Mouse (Mus musculus): Measurements from ENCODE around the gene Ptrhd1. TPM values are rescaled to one million over a fixed set of nuclear protein-coding genes. Genes with fewer than 3 reads are reported as not detected.

Gene Ptrhd1
- total RNA-seq (2014; rRNA removed) (1.8 and 1.9 TPM in 2 replicates), polyA plus RNA-seq (2012; rRNA removed) (2.1 and 2.3 TPM in 2 replicates)

- peak within 1 kb of the TSS; percentile 78 for H3K4me3 ChIP-seq (ENCODE audit: insufficient read depth, low read depth, low read length)
- peak; percentile 96 for DNase-seq (ENCODE audit: extremely low read depth, low read depth, low spot score)
- H3K79me2 ChIP-seq (ENCODE audit: control insufficient read depth, insufficient read depth, low read length) = no peaks in the 10 kb centered on the region
- 0 out of 2 replicates have a peak, but pooled peaks have one; percentile 31 for TF ChIP-seq POLR2A (IDR thresholded peaks at IDR 0.05; ENCODE audit: extremely low read depth, insufficient read depth, low read length)
- TF ChIP-seq CTCF (IDR thresholded peaks at IDR 0.05; ENCODE audit: low read depth, low read length) = no peak
- H3K36me3 ChIP-seq (ENCODE audit: control insufficient read depth, insufficient read depth, low read length) = 0 out of 2 replicates have a peak, but pooled peaks cover 2% of the 10 kb centered on the region
- peaks cover 5% of the 10 kb centered on the region; the same call in 1 of the 2 replicates for H3K4me1 ChIP-seq (ENCODE audit: control insufficient read depth, insufficient read depth, low read length)
- WGBS = under 1% methylated on average over 50 of the region's 50 CpGs
- no peaks in the 10 kb centered on the region for H3K27me3 ChIP-seq (ENCODE audit: control insufficient read depth, insufficient read depth, low read length)
- H3K27ac ChIP-seq (replicated peaks; ENCODE audit: insufficient read depth, low read depth, low read length) = peak within 1 kb of the TSS; percentile 93
- peak within 1 kb of the TSS; percentile 85 for H3K9ac ChIP-seq (ENCODE audit: low read depth, low read length)
Measured at GRCm38 (mm10) chr12:4233572-4234508, at the start of gene Ptrhd1, which contains the start of gene Cenpo. Gene Ptrhd1 (plus strand): TSS chr12:4234027. Gene Cenpo (minus strand): TSS chr12:4234294.

GRCm38 (mm10) chr12:4184648-4185047 lies 49.2 kb upstream of the Ptrhd1 start:
- Histone ChIP-seq H3K79me2 (ENCODE audit: control insufficient read depth, insufficient read depth, low read length) (no peaks in the 10 kb centered on the region), H3K36me3 (ENCODE audit: control insufficient read depth, insufficient read depth, low read length) (no peaks in the 10 kb centered on the region), H3K4me1 (ENCODE audit: control insufficient read depth, insufficient read depth, low read length) (no peaks in the 10 kb centered on the region), H3K9ac (ENCODE audit: low read depth, low read length) (no peak overlapping the region), H3K4me3 (ENCODE audit: insufficient read depth, low read depth, low read length) (no peak overlapping the region), H3K27me3 (ENCODE audit: control insufficient read depth, insufficient read depth, low read length) (no peaks in the 10 kb centered on the region), H3K27ac (replicated peaks; ENCODE audit: insufficient read depth, low read depth, low read length) (no peak overlapping the region)
- WGBS = 70% methylated on average over 2 of the region's 2 CpGs
- no peak for TF ChIP-seq CTCF (IDR thresholded peaks at IDR 0.05; ENCODE audit: low read depth, low read length)
- no peak for TF ChIP-seq POLR2A (IDR thresholded peaks at IDR 0.05; ENCODE audit: extremely low read depth, insufficient read depth, low read length)
- no peak for DNase-seq (ENCODE audit: extremely low read depth, low read depth, low spot score)

- Histone ChIP-seq H3K9ac (ENCODE audit: low read depth, low read length) (no peak overlapping the region), H3K4me3 (ENCODE audit: insufficient read depth, low read depth, low read length) (no peak overlapping the region), H3K27ac (replicated peaks; ENCODE audit: insufficient read depth, low read depth, low read length) (no peak overlapping the region), H3K4me1 (ENCODE audit: control insufficient read depth, insufficient read depth, low read length) (no peaks in the 10 kb centered on the region), H3K36me3 (ENCODE audit: control insufficient read depth, insufficient read depth, low read length) (no peaks in the 10 kb centered on the region), H3K27me3 (ENCODE audit: control insufficient read depth, insufficient read depth, low read length) (no peaks in the 10 kb centered on the region), H3K79me2 (ENCODE audit: control insufficient read depth, insufficient read depth, low read length) (no peaks in the 10 kb centered on the region)
- WGBS = 44% methylated on average over 14 of the region's 14 CpGs
- no peak for DNase-seq (ENCODE audit: extremely low read depth, low read depth, low spot score)
- TF ChIP-seq POLR2A (IDR thresholded peaks at IDR 0.05; ENCODE audit: extremely low read depth, insufficient read depth, low read length) (no peak), CTCF (IDR thresholded peaks at IDR 0.05; ENCODE audit: low read depth, low read length) (no peak)
Measured at GRCm38 (mm10) chr12:4188171-4189059, 45.4 kb upstream of the Ptrhd1 start.

GRCm38 (mm10) chr12:4189060-4189447 lies 44.8 kb upstream of the Ptrhd1 start:
- H3K9ac ChIP-seq (ENCODE audit: low read depth, low read length) = no peak overlapping the region
- no peaks in the 10 kb centered on the region for H3K27me3 ChIP-seq (ENCODE audit: control insufficient read depth, insufficient read depth, low read length)
- TF ChIP-seq POLR2A (IDR thresholded peaks at IDR 0.05; ENCODE audit: extremely low read depth, insufficient read depth, low read length) (no peak), CTCF (IDR thresholded peaks at IDR 0.05; ENCODE audit: low read depth, low read length) (peak; percentile 29; the same call in 1 of the 2 replicates)
- no peak overlapping the region for H3K4me3 ChIP-seq (ENCODE audit: insufficient read depth, low read depth, low read length)
- no peaks in the 10 kb centered on the region for H3K36me3 ChIP-seq (ENCODE audit: control insufficient read depth, insufficient read depth, low read length)
- H3K4me1 ChIP-seq (ENCODE audit: control insufficient read depth, insufficient read depth, low read length) = no peaks in the 10 kb centered on the region
- WGBS = 49% methylated on average over 5 of the region's 5 CpGs
- DNase-seq (ENCODE audit: extremely low read depth, low read depth, low spot score) = no peak
- H3K79me2 ChIP-seq (ENCODE audit: control insufficient read depth, insufficient read depth, low read length) = no peaks in the 10 kb centered on the region
- H3K27ac ChIP-seq (replicated peaks; ENCODE audit: insufficient read depth, low read depth, low read length) = no peak overlapping the region

- Histone ChIP-seq H3K27ac (replicated peaks; ENCODE audit: insufficient read depth, low read depth, low read length) (no peak overlapping the region), H3K9ac (ENCODE audit: low read depth, low read length) (no peak overlapping the region), H3K79me2 (ENCODE audit: control insufficient read depth, insufficient read depth, low read length) (no peaks in the 10 kb centered on the region), H3K27me3 (ENCODE audit: control insufficient read depth, insufficient read depth, low read length) (no peaks in the 10 kb centered on the region), H3K4me3 (ENCODE audit: insufficient read depth, low read depth, low read length) (no peak overlapping the region), H3K36me3 (ENCODE audit: control insufficient read depth, insufficient read depth, low read length) (no peaks in the 10 kb centered on the region), H3K4me1 (ENCODE audit: control insufficient read depth, insufficient read depth, low read length) (no peaks in the 10 kb centered on the region)
- TF ChIP-seq POLR2A (IDR thresholded peaks at IDR 0.05; ENCODE audit: extremely low read depth, insufficient read depth, low read length) (no peak), CTCF (IDR thresholded peaks at IDR 0.05; ENCODE audit: low read depth, low read length) (no peak)
- 77% methylated on average over 6 of the region's 6 CpGs for WGBS
- DNase-seq (ENCODE audit: extremely low read depth, low read depth, low spot score) = no peak
Measured at GRCm38 (mm10) chr12:4192514-4192913, 41.3 kb upstream of the Ptrhd1 start.

Data from liver, adult 2 months (tissue).